Mouse (Mus musculus) liver, embryonic 14.5 days (tissue): ENCODE results near the gene Adamts16. TPM values are rescaled to one million over a fixed set of nuclear protein-coding genes. Genes with fewer than 3 reads are reported as not detected.
A peak's percentile ranks its signal among the peaks of the same experiment; 100 is the strongest.

ENCODE experiments used
- ATAC-seq: fragments of 200-750 bp; cut with Nextera tagmentation; 2 replicates; pipeline ENCODE4 v1.8.0; 2017; ENCODE audit warnings: moderate number of reproducible peaks, mild to moderate bottlenecking, moderate library complexity; ENCODE audit not compliant: insufficient read depth
- DNase-seq, 3 experiments: peaks; one replicate each; pipeline ENCODE4 v3.0.0-alpha.2; 2012 to 2013; ENCODE audit warnings: low read depth in 3 of 3, low spot score in 3 of 3
- H3K27ac ChIP-seq: fragments of 300-500 bp; sonication (generic); 2 replicates; pipeline ENCODE4 v1.5.1; 2014; ENCODE audit warnings: moderate library complexity, mild to moderate bottlenecking, control low read depth, inconsistent platforms
- H3K27me3 ChIP-seq: fragments of 300-500 bp; sonication (generic); 2 replicates; pipeline ENCODE4 v1.6.1; 2014; ENCODE audit warnings: mild to moderate bottlenecking, low read length, moderate library complexity; ENCODE audit not compliant: control insufficient read depth, insufficient read depth
- H3K36me3 ChIP-seq: fragments of 300-500 bp; sonication (generic); replicated peaks from 2 replicates; pipeline ENCODE4 v1.6.1; 2014; ENCODE audit warnings: low read depth; ENCODE audit not compliant: control insufficient read depth, insufficient read depth
- H3K4me1 ChIP-seq, 2 experiments: fragments of 200-500 bp in 1 of 2; fragments of 300-500 bp in 1 of 2; sonication (generic) in 1 of 2; replicated peaks; 2 replicates each; pipeline ENCODE4 v1.6.1; 2012 to 2014; ENCODE audit warnings: antibody characterized with exemption in 1 of 2, inconsistent platforms in 1 of 2, low read length in 1 of 2; ENCODE audit not compliant: control insufficient read depth in 2 of 2, insufficient read depth in 2 of 2
- H3K4me2 ChIP-seq: fragments of 300-500 bp; sonication (generic); 2 replicates; pipeline ENCODE4 v1.6.1; 2014; ENCODE audit warnings: low read depth, mild to moderate bottlenecking, control low read depth, moderate library complexity
- H3K4me3 ChIP-seq, 2 experiments: fragments of 200-500 bp in 1 of 2; fragments of 300-500 bp in 1 of 2; sonication (generic) in 1 of 2; 2 replicates each; pipeline ENCODE4 v1.5.1; 2012 to 2014; ENCODE audit warnings: low read depth in 2 of 2, low read length in 2 of 2, mild to moderate bottlenecking in 2 of 2, control low read depth in 1 of 2, inconsistent platforms in 1 of 2, moderate library complexity in 1 of 2; ENCODE audit not compliant: insufficient read depth in 1 of 2
- H3K9ac ChIP-seq: fragments of 300-500 bp; sonication (generic); replicated peaks from 2 replicates; pipeline ENCODE4 v1.6.1; 2014; ENCODE audit warnings: mild to moderate bottlenecking, control low read depth, moderate library complexity
- H3K9me3 ChIP-seq: fragments of 300-500 bp; sonication (generic); 2 replicates; pipeline ENCODE4 v1.6.1; 2016; ENCODE audit warnings: low read length, mixed read lengths; ENCODE audit not compliant: control insufficient read depth
- CTCF ChIP-seq: IDR thresholded peaks from 2 replicates; pipeline ENCODE4 v1.5.1; 2016; ENCODE audit warnings: antibody characterized with exemption, low read depth, control low read depth
- EP300 ChIP-seq: IDR thresholded peaks from 2 replicates; pipeline ENCODE4 v1.6.1; 2016; ENCODE audit warnings: antibody characterized with exemption, low read depth
- WGBS: fragments of 180-500 bp; shearing (Covaris S2); extraction: QIAGEN DNeasy Blood & Tissue Kit; methylation state at CpG from one replicate; pipeline ENCODE4 v1.1.7; 2014; ENCODE audit not compliant: insufficient replicate concordance; 5-methylcytosine and 5-hydroxymethylcytosine counted together
- polyA plus RNA-seq, 2 experiments: library from polyadenylated mRNA; depleted of rRNA in 1 of 2; stranded (reverse) in 1 of 2; unstranded in 1 of 2; fragments of >200 nt; fragmentation: Nextera tagmentation in 1 of 2; extraction: Ambion mirVana in 1 of 2; gene quantifications; 2 replicates each; pipeline versions ENCODE4 v1.2.1 to v1.2.3; 2012 to 2014

Gene Adamts16
- polyA plus RNA-seq, 2 experiments: 0.04 to 0.15 TPM

DNA sequence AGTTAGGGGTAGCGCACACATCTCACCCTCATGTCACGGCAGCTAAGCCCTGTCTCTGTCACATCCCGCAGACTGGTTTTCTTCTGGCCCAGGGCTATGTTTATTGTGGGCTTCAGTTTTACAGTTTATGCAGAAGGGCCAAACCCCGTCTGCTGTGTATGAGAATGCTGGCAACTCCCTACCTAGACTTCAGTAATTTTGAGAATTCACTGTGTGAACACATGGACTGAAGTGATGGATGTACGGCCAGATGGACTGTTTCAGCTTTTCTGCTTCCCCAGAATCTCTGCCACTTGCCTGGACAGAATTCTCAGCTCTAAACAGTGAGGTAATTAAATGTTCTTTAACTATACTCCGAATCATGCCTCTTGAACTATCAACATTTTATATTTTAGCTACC lies 70.5 kb downstream of the Adamts16 start:
- H3K9ac ChIP-seq: no peak overlapping the region
- no peak overlapping the region for H3K27ac ChIP-seq
- no peaks in the 10 kb centered on the region for H3K4me1 ChIP-seq
- ATAC-seq: no peak
- no peaks in the 10 kb centered on the region for H3K27me3 ChIP-seq
- H3K36me3 ChIP-seq: no peaks in the 10 kb centered on the region
- DNase-seq: no peak
- no peaks in the 10 kb centered on the region for H3K9me3 ChIP-seq
- TF ChIP-seq EP300 (no peak), CTCF (no peak)
- 71% methylated on average over 6 of the region's 6 CpGs for WGBS
- H3K4me2 ChIP-seq: no peak overlapping the region
- no peak overlapping the region for H3K4me3 ChIP-seq

DNA sequence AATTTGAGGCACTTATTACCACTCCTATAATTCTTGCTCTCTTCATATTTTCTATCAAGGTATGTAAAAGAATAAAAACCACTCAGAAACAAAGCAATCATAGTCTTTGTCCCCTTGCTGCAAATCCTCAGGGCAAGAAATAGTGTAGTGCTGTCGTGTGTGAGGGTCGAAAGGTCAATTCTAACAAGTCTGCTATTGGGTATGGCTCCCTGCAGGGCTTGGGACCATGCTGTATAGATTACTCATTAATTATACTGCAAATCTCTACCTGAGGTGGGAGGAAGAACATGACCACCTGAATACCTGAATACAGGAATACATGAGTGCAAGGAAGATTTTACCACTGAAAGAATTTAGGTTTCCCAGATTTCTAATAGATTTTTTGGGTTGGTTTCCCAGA lies 72.5 kb downstream of the Adamts16 start:
- no peak for DNase-seq
- TF ChIP-seq EP300 (no peak), CTCF (no peak)
- Histone ChIP-seq H3K27me3 (no peaks in the 10 kb centered on the region), H3K36me3 (no peaks in the 10 kb centered on the region), H3K9ac (no peak overlapping the region), H3K4me1 (no peaks in the 10 kb centered on the region), H3K4me2 (no peak overlapping the region), H3K9me3 (no peaks in the 10 kb centered on the region), H3K4me3 (no peak overlapping the region), H3K27ac (no peak overlapping the region)
- WGBS: 65% methylated on average over 2 of the region's 2 CpGs
- ATAC-seq: no peak

DNA sequence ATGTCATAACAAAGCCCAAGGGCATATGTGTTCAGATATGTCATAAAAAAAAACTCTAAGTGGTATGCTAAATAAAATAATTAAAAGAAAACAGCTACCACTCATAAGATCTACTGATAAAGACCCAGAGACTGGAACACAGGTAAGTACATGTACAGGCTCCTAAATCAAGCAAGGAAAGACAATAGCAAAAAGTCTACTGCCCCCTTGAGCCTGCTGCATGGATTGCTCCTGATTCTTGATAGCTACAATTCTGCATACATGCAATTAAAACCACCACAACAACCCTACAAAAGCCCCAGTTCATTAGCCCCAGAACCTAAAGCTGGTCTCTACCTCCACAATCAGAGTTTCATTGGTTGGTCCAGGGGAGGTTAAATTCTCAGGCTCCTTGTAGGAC lies 74.1 kb downstream of the Adamts16 start:
- H3K36me3 ChIP-seq: no peaks in the 10 kb centered on the region
- no peak for ATAC-seq
- H3K4me3 ChIP-seq: no peak overlapping the region
- TF ChIP-seq EP300 (no peak), CTCF (peak; percentile 24; the same call in 1 of the 2 replicates)
- H3K4me2 ChIP-seq: no peak overlapping the region
- no peaks in the 10 kb centered on the region for H3K9me3 ChIP-seq
- H3K27ac ChIP-seq: no peak overlapping the region
- no peak for DNase-seq
- no peaks in the 10 kb centered on the region for H3K4me1 ChIP-seq
- H3K27me3 ChIP-seq: no peaks in the 10 kb centered on the region
- no peak overlapping the region for H3K9ac ChIP-seq

DNA sequence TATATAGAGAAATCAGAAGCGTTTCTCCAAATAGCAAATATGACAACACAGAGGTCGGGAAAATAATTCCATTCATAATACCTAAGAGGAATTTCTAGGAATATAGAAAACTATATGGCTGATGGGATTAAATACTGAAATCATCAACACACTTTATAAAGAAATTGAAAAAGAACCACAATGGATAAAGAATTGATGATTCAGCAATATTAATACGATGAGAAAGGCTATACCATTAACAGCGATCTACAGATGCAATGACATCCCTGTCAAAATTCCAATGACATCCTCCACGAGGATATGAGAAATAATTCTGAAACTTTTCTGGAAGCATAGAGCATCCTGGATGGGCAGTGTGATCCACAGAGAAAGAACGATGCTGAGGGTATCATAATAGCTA lies 76.9 kb downstream of the Adamts16 start:
- 63% methylated on average over 6 of the region's 6 CpGs for WGBS
- H3K9ac ChIP-seq: no peak overlapping the region
- H3K4me2 ChIP-seq: no peak overlapping the region
- ATAC-seq (no peak), DNase-seq (no peak)
- H3K4me3 ChIP-seq: no peak overlapping the region
- no peaks in the 10 kb centered on the region for H3K4me1 ChIP-seq
- H3K27me3 ChIP-seq: no peaks in the 10 kb centered on the region
- H3K27ac ChIP-seq: no peak overlapping the region
- TF ChIP-seq CTCF (no peak), EP300 (no peak)
- H3K9me3 ChIP-seq: no peaks in the 10 kb centered on the region
- H3K36me3 ChIP-seq: no peaks in the 10 kb centered on the region

DNA sequence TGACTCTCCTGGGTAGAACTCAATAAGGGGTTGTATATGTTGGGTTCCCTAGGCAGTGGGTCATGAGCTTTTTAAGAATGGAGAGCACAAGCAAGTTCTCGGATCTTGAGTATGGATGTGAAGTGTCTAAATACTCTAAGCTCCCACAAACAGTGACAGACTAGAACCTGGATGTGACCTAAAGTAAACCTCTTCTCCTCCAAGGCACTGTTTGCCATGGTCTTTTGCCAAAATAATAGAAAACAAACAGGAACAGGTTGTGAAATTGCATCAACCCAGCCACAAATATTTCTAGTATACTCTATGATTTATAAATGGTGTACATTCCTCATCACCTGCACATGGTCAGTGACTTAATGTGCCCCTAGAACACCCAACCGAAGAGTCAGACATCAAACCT lies 79.0 kb downstream of the Adamts16 start:
- no peak for ATAC-seq
- WGBS: 66% methylated on average over 2 of the region's 2 CpGs
- Histone ChIP-seq H3K9ac (no peak overlapping the region), H3K4me2 (no peak overlapping the region), H3K27ac (no peak overlapping the region), H3K36me3 (no peaks in the 10 kb centered on the region), H3K4me3 (no peak overlapping the region), H3K27me3 (no peaks in the 10 kb centered on the region), H3K9me3 (no peaks in the 10 kb centered on the region), H3K4me1 (no peaks in the 10 kb centered on the region)
- DNase-seq: no peak
- TF ChIP-seq CTCF (no peak), EP300 (no peak)

DNA sequence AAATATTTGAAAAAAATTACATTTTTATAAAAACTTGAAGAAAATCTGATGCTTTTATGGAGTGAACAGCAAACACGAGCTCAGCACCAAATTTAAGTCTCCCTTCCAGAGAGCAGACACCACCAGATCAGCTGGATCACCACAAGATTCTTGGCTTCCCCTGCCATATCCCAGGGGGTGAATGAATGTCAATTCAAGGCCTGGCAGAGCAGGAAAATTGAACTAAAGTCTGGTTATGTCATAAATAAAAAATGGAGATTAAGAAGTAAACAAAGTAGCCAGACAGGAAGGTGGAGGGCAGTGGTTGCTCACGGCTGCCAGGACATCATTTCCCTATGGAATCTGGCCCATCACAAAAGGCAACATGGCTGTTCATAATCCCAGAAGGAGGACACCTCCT lies 80.3 kb downstream of the Adamts16 start:
- TF ChIP-seq CTCF (no peak), EP300 (no peak)
- H3K4me2 ChIP-seq: no peak overlapping the region
- no peak overlapping the region for H3K4me3 ChIP-seq
- no peaks in the 10 kb centered on the region for H3K36me3 ChIP-seq
- no peak for ATAC-seq
- no peaks in the 10 kb centered on the region for H3K4me1 ChIP-seq
- no peak overlapping the region for H3K27ac ChIP-seq
- no peak for DNase-seq
- H3K9ac ChIP-seq: no peak overlapping the region
- no peaks in the 10 kb centered on the region for H3K27me3 ChIP-seq
- no peaks in the 10 kb centered on the region for H3K9me3 ChIP-seq
- WGBS: 35% methylated on average over 2 of the region's 2 CpGs
